Mouse (Mus musculus) bone marrow, adult 2 months (tissue): Measurements from ENCODE around the gene Nap1l4. TPM values are rescaled to one million over a fixed set of nuclear protein-coding genes. Genes with fewer than 3 reads are reported as not detected.

ENCODE experiments used
- H3K27ac ChIP-seq: fragments of 200-500 bp; 2 replicates; pipeline ENCODE4 v1.5.1; 2012; ENCODE audit warnings: low read depth, mild to moderate bottlenecking, control low read depth, inconsistent platforms, low read length; ENCODE audit not compliant: control insufficient read depth, poor library complexity, insufficient read depth
- H3K4me1 ChIP-seq: fragments of 200-500 bp; 2 replicates; pipeline ENCODE4 v1.6.1; 2011; ENCODE audit warnings: low read length; ENCODE audit not compliant: control insufficient read depth, insufficient read depth
- H3K4me3 ChIP-seq: fragments of 200-500 bp; replicated peaks from 2 replicates; pipeline ENCODE3; 2011; ENCODE audit warnings: mild to moderate bottlenecking, low read depth, low read length, control low read depth; ENCODE audit not compliant: control insufficient read depth
- CTCF ChIP-seq: fragments of 200-500 bp; IDR thresholded peaks from 2 replicates; pipeline ENCODE4 v1.5.1; 2011; ENCODE audit warnings: low read length, control low read depth; ENCODE audit not compliant: control insufficient read depth, insufficient read depth
- POLR2A ChIP-seq: fragments of 200-500 bp; IDR thresholded peaks from 2 replicates; pipeline ENCODE4 v1.6.1; 2011; ENCODE audit warnings: low read depth, mild to moderate bottlenecking, control low read depth, low read length, borderline replicate concordance; ENCODE audit not compliant: control insufficient read depth
- WGBS: fragments of 180-500 bp; shearing (Covaris S2); methylation state at CpG from one replicate; pipeline ENCODE4 v1.1.7; 2018; 5-methylcytosine and 5-hydroxymethylcytosine counted together
- polyA plus RNA-seq: library from polyadenylated mRNA; stranded (reverse); fragments of >200 nt; gene quantifications from 2 replicates; pipeline ENCODE4 v1.2.4, GENCODE M21; 2011; ENCODE audit warnings: low replicate concordance; ENCODE audit not compliant: missing spikeins, insufficient read depth, insufficient read length

The Nap1l4 gene
- 104 and 143 TPM in 2 replicates for polyA plus RNA-seq

DNA sequence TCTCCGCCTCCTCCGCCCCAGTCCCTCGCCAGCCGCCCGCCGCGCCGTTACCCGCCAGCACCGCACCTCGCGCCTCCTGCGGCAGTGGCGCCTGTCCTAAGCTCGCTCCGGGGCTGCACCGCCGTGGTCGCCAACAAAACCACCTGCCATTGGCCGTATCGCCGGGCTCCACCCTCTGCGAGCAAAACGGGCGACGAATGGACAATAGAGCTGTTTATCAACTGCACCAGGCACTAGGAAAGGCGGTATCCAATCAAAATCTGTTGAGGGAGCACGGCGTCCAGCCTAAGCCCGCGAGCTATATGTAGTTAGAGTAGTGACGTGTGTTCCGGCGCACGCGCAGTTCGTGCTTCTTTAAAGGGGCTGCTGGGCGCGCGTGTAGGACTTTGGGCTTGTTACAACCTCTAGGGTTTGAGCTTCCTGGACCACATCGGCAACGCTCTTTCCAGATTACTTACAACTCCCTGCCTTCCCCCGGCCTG lies at the start of gene Nap1l4:
Nap1l4 (minus strand) TSS at position 131 of the 482 bp plus-strand sequence.
- H3K4me1 ChIP-seq, result no peaks in the 10 kb centered on the region; the same call in 1 of the 2 replicates
- WGBS, result under 1% methylated on average over 40 of the region's 43 CpGs

GRCm38 (mm10) chr7:143594865-143595264 lies 46.0 kb upstream of the Nap1l4 start:
- WGBS, result 89% methylated on average over 5 of the region's 5 CpGs
- Histone ChIP-seq H3K4me1 (peaks cover 2% of the 10 kb centered on the region; the same call in 1 of the 2 replicates), H3K27ac (no peak overlapping the region), H3K4me3 (no peak overlapping the region)
- TF ChIP-seq POLR2A, result no peak
- TF ChIP-seq CTCF, result no peak

More for the DNA sequence above, at the start of gene Nap1l4:
- peak within 1 kb of the TSS; percentile 91 for H3K4me3 ChIP-seq
- TF ChIP-seq CTCF (no peak), POLR2A (peak; percentile 78; the same call in 1 of the 2 replicates)
- H3K27ac ChIP-seq, result peak within 1 kb of the TSS; percentile 94

GRCm38 (mm10) chr7:143592255-143592654 lies 43.3 kb upstream of the Nap1l4 start:
- no peak for TF ChIP-seq CTCF
- no peak for TF ChIP-seq POLR2A
- Histone ChIP-seq H3K4me1 (no peaks in the 10 kb centered on the region; the same call in 1 of the 2 replicates), H3K27ac (no peak overlapping the region), H3K4me3 (no peak overlapping the region)
- WGBS, result 94% methylated on average over 10 of the region's 10 CpGs

DNA sequence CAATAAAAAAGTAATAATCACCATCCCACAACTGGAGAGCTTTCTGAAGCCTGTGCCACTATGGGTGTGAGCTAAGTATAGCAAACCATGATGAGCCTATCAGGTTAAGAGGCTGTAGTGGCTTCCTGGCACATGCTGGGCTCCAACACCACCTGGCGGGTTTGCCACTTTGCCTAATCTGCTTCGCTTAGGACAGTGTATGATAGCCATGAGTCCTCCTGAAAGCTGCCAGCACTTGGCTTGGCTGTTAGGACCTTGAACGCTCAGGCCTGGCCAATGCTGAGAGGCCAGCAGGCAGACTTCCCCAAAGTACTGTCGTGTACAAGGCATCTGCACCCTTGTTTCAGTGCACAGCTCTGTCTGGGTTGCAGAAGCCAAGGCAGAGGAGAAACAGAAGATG lies 39.1 kb upstream of the Nap1l4 start:
- Histone ChIP-seq H3K4me1 (no peaks in the 10 kb centered on the region), H3K27ac (no peak overlapping the region), H3K4me3 (no peak overlapping the region)
- TF ChIP-seq CTCF (no peak), POLR2A (no peak)
- WGBS, result 85% methylated on average over 4 of the region's 4 CpGs

GRCm38 (mm10) chr7:143587586-143587985 lies 38.7 kb upstream of the Nap1l4 start:
- WGBS, result 86% methylated on average over 5 of the region's 5 CpGs
- no peak overlapping the region for H3K4me3 ChIP-seq
- H3K4me1 ChIP-seq, result no peaks in the 10 kb centered on the region
- TF ChIP-seq CTCF, result no peak
- no peak for TF ChIP-seq POLR2A
- H3K27ac ChIP-seq, result no peak overlapping the region

- no peak overlapping the region for H3K27ac ChIP-seq
- WGBS, result 21% methylated on average over 3 of the region's 3 CpGs
- H3K4me3 ChIP-seq, result no peak overlapping the region
- TF ChIP-seq POLR2A (no peak), CTCF (peak; percentile 93)
- H3K4me1 ChIP-seq, result no peaks in the 10 kb centered on the region
Measured at GRCm38 (mm10) chr7:143583956-143584355, 35.0 kb upstream of the Nap1l4 start.

DNA sequence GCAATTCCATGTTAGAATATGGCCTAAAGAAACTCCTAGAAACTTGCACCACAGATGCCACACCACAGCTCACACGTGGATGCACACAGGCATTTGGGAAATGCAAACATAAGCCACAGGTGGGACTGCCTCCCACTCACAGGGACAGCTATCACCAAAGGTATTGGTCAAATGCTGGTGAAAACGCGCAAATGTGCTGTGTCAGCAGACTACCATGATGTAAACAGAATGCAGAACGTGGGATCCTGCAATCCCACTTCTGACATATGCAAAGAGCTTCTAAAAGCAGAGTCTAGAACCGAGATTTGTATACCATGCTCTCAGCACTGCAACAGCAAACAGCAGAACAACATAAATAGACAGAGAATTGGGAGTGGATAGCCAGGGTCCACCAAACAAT lies 34.1 kb upstream of the Nap1l4 start:
- TF ChIP-seq POLR2A (no peak), CTCF (no peak)
- WGBS, result 83% methylated on average over 5 of the region's 5 CpGs
- H3K4me1 ChIP-seq, result no peaks in the 10 kb centered on the region
- no peak overlapping the region for H3K27ac ChIP-seq
- H3K4me3 ChIP-seq, result no peak overlapping the region

GRCm38 (mm10) chr7:143575751-143576150 lies 26.8 kb upstream of the Nap1l4 start:
- WGBS, result 94% methylated on average over 11 of the region's 11 CpGs
- TF ChIP-seq POLR2A (no peak), CTCF (no peak)
- H3K4me3 ChIP-seq, result no peak overlapping the region
- H3K4me1 ChIP-seq, result peaks cover 2% of the 10 kb centered on the region; the same call in 1 of the 2 replicates
- H3K27ac ChIP-seq, result no peak overlapping the region

DNA sequence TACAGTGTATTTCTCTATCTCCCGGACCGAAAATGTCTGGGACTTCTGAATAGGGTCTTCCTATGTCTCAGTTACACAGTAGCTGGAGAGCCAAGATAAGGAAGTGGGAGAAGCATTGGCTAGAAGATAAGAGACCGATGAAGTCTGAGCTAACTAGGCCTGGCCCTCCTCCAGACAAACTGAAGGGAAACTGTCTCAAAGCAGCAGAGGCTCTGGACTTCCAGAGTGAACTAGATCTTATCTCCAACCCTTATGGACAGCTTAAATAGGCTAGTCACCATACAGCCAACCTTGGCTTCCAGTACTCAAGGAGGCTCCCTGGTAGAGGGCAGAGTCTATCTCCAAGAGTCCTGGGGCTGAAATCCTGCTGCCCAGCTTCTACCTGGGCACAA lies 16.7 kb upstream of the Nap1l4 start:
- Histone ChIP-seq H3K4me3 (no peak overlapping the region), H3K27ac (peak overlapping the region; percentile 70), H3K4me1 (peaks cover 2% of the 10 kb centered on the region)
- WGBS, result 25% methylated on average over 3 of the region's 3 CpGs
- TF ChIP-seq POLR2A (no peak), CTCF (no peak)
